8 mouse cellular contexts compared by ENCODE assay signal in the genomic region with DNA sequence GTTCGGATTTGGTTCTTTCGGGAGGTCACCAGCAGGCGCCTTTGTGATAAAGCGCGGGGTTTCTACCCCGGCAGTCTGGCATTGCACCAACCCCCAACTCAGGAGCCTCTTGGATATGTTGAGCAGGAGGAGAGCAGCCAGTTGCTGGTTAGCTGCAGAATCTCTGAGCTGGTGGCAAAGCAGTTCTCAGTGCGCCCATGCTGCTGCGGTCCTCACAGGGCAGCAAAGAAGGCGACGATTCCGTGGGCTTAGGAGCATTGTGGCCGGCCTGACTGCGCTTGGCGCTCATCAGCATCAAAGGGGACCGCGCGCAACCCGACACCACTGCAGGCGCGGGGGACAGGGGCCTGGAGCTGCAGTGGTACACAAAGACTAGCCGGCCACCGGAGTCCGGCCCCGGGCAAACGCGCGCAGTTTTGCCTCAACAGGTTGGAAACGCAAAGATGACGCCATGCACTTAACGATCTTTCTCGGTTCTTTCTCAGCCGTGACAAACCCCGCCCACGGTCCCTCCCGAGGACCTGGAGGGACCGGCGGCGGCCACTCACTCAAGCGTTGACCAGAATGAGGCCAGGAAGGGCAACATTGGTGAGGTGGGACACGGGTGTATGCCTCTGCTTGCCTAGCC. TPM values are rescaled to one million over a fixed set of nuclear protein-coding genes. Genes with fewer than 3 reads are reported as not detected.
DNase-seq lines count a peak whose midpoint lies in the region; ATAC-seq and TF ChIP-seq lines count a peak whose summit lies in the region.

No protein-coding gene starts in this region.

- peak overlapping the region; percentile 91 for H3K4me2 ChIP-seq in forebrain, postnatal 0 days (ENCODE audit: low read depth)
- peak overlapping the region; percentile 82 for H3K4me2 ChIP-seq in kidney, postnatal 0 days (ENCODE audit: low read length)

- WGBS in forebrain, postnatal 0 days: 2% methylated on average over 40 of the region's 40 CpGs
- WGBS in kidney, postnatal 0 days: 2% methylated on average over 40 of the region's 40 CpGs
- WGBS in cerebellum, adult 2 months: 2% methylated on average over 40 of the region's 40 CpGs

- no peak for TF ChIP-seq CTCF in forebrain, postnatal 0 days (IDR thresholded peaks at IDR 0.05; ENCODE audit: low read depth)
- no peak for TF ChIP-seq CTCF in kidney, postnatal 0 days (IDR thresholded peaks at IDR 0.05; ENCODE audit: low read depth)
- no peak for TF ChIP-seq CTCF in cerebellum, adult 2 months (IDR thresholded peaks at IDR 0.05; ENCODE audit: borderline replicate concordance, insufficient read depth, low read depth, low read length)

- H3K36me3 ChIP-seq in forebrain, postnatal 0 days (ENCODE audit: insufficient read depth): no peaks in the 10 kb centered on the region
- H3K36me3 ChIP-seq in kidney, postnatal 0 days (ENCODE audit: insufficient read depth, low read length): no peaks in the 10 kb centered on the region

- H3K27me3 ChIP-seq in forebrain, postnatal 0 days (ENCODE audit: insufficient read depth, low read length): peaks cover 8% of the 10 kb centered on the region
- H3K27me3 ChIP-seq in kidney, postnatal 0 days (ENCODE audit: insufficient read depth, low read length): no peaks in the 10 kb centered on the region
- H3K27me3 ChIP-seq in cerebellum, adult 2 months (ENCODE audit: control insufficient read depth, insufficient read depth, low read length): no peaks in the 10 kb centered on the region

- H3K9ac ChIP-seq in forebrain, postnatal 0 days: peak overlapping the region; percentile 37; the same call in 1 of the 2 replicates
- H3K9ac ChIP-seq in kidney, postnatal 0 days (ENCODE audit: low read depth, low read length): peak overlapping the region; percentile 40

- no peak overlapping the region for H3K27ac ChIP-seq in forebrain, postnatal 0 days (ENCODE audit: low read depth, low read length)
- peak overlapping the region; percentile 85 for H3K27ac ChIP-seq in kidney, postnatal 0 days
- no peak overlapping the region for H3K27ac ChIP-seq in cerebellum, adult 2 months (ENCODE audit: insufficient read depth, low read length)

- no peak for ATAC-seq in forebrain, postnatal 0 days
- ATAC-seq in kidney, postnatal 0 days (replicated peaks; ENCODE audit: low FRiP score, low read depth): peak; percentile 83
- 0 out of 2 replicates have a peak, but pooled peaks have one; percentile 13 for ATAC-seq in megakaryocyte-erythroid progenitor cell, adult 5-6 weeks (replicated peaks; ENCODE audit: low FRiP score, low TSS enrichment, poor library complexity, severe bottlenecking)

- 0 out of 2 replicates have a peak, but pooled peaks cover 12% of the 10 kb centered on the region for H3K4me1 ChIP-seq in forebrain, postnatal 0 days (ENCODE audit: insufficient read depth)
- H3K4me1 ChIP-seq in kidney, postnatal 0 days (replicated peaks; ENCODE audit: insufficient read depth, low read length): peaks cover 11% of the 10 kb centered on the region; the same call in 1 of the 2 replicates
- H3K4me1 ChIP-seq in cerebellum, adult 2 months (ENCODE audit: control insufficient read depth, insufficient read depth, low read length): no peaks in the 10 kb centered on the region

- TF ChIP-seq POLR2A in cerebellum, adult 2 months (IDR thresholded peaks at IDR 0.05; ENCODE audit: borderline replicate concordance, insufficient read depth, low read length): no peak

- no peaks in the 10 kb centered on the region for H3K9me3 ChIP-seq in forebrain, postnatal 0 days (ENCODE audit: low read length)
- no peaks in the 10 kb centered on the region for H3K9me3 ChIP-seq in kidney, postnatal 0 days (replicated peaks; ENCODE audit: low read length)

- DNase-seq in adrenal gland, adult (ENCODE audit: inconsistent age in 2 of 2, low spot score in 1 of 2): peak; percentile 50 to 77
- DNase-seq in adrenal gland, adult 8-10 months: no peak
- peak; percentile 42 for DNase-seq in WW6 (ENCODE audit: low read depth, low spot score)
- DNase-seq in forebrain, postnatal 0 days: no peak
- DNase-seq in kidney, postnatal 0 days (ENCODE audit: low spot score): peak; percentile 81
- no peak for DNase-seq in cerebellum, adult 2 months
- DNase-seq in spleen, adult 18-20 months: no peak

- peak overlapping the region; percentile 41 for H3K4me3 ChIP-seq in forebrain, postnatal 0 days (ENCODE audit: low read depth, low read length)
- peak overlapping the region; percentile 48 for H3K4me3 ChIP-seq in kidney, postnatal 0 days (replicated peaks; ENCODE audit: low read depth, low read length)
- H3K4me3 ChIP-seq in cerebellum, adult 2 months (replicated peaks; ENCODE audit: insufficient read depth, low read depth, low read length): no peak overlapping the region

RNA-seq across cellular contexts. Expression of a gene that starts 0.9 kb away (rescaled TPM):
- 10 to 100 TPM; 41.9 to 49.0 (median 48.0) TPM for total RNA-seq in adrenal gland, adult 8-10 months (2022)
- total RNA-seq in forebrain, postnatal 0 days (2014; rRNA removed): 24.7 and 28.4 TPM in 2 replicates
- polyA plus RNA-seq in forebrain, postnatal 0 days (2015; fragmentation: Nextera tagmentation; extraction: Ambion mirVana): 11.7 and 12.6 TPM in 2 replicates
- polyA plus RNA-seq in kidney, postnatal 0 days (2015; fragmentation: Nextera tagmentation; extraction: Ambion mirVana): 178 and 197 TPM in 2 replicates
- 0.37 TPM in 1 of 2 replicates, not detected in the other for total RNA-seq in megakaryocyte-erythroid progenitor cell, adult 5-6 weeks (2014; fragmentation: Nextera tagmentation)
- 0.15 TPM in 1 of 2 replicates, not detected in the other for total RNA-seq in megakaryocyte-erythroid progenitor cell, adult 5-6 weeks (2017)
- polyA plus RNA-seq in cerebellum, adult 2 months (2012; rRNA removed): 45.7 and 52.8 TPM in 2 replicates

Comparison
In these comparisons a context has a peak if more than half of its experiments do, and no peak if none do; other contexts are left out.
1. DNase-seq: peak in adrenal gland, adult (2 of 2), WW6 (single experiment) and kidney, postnatal 0 days (single experiment); none in adrenal gland, adult 8-10 months (single experiment), forebrain, postnatal 0 days (single experiment), cerebellum, adult 2 months (0 of 2) and spleen, adult 18-20 months (0 of 2).
2. RNA of a gene that starts 0.9 kb away (total RNA-seq): 41.9 to 49.0 TPM in adrenal gland, adult 8-10 months and 24.7 to 28.4 TPM in forebrain, postnatal 0 days; 0.15 to 0.37 TPM in megakaryocyte-erythroid progenitor cell, adult 5-6 weeks; every median in the first group is over 10 times any median in the second.